Mouse (Mus musculus) bone marrow macrophage, adult 2 months (primary cell): ENCODE measurements around the gene Cobl. TPM values are rescaled to one million over a fixed set of nuclear protein-coding genes. Genes with fewer than 3 reads are reported as not detected.

Experiments
- H3K27ac ChIP-seq: 2 replicates; pipeline ENCODE4 v1.5.1; 2012; ENCODE audit warnings: low read depth, low read length; ENCODE audit not compliant: insufficient read depth
- H3K4me1 ChIP-seq: 2 replicates; pipeline ENCODE4 v1.6.1; 2012; ENCODE audit warnings: low read length; ENCODE audit not compliant: control insufficient read depth, insufficient read depth
- H3K4me3 ChIP-seq: 2 replicates; pipeline ENCODE4 v1.5.1; 2012; ENCODE audit warnings: mild to moderate bottlenecking, low read length, moderate library complexity; ENCODE audit not compliant: insufficient read depth
- CTCF ChIP-seq: IDR thresholded peaks from 2 replicates; pipeline ENCODE4 v1.5.1; 2012; ENCODE audit warnings: low read depth, mild to moderate bottlenecking, low read length, moderate library complexity
- POLR2A ChIP-seq: IDR thresholded peaks from 2 replicates; pipeline ENCODE4 v1.6.1; 2012; ENCODE audit warnings: mild to moderate bottlenecking, low read depth, low read length, borderline replicate concordance
- polyA plus RNA-seq: library from polyadenylated mRNA; stranded (reverse); fragments of >200 nt; gene quantifications from 2 replicates; pipeline ENCODE4 v1.2.4, GENCODE M21; 2012; ENCODE audit not compliant: missing spikeins, insufficient read depth, insufficient read length

Cobl gene
- polyA plus RNA-seq, 1 experiment, result not detected

GRCm38 (mm10) chr11:12199441-12199840 lies 265.3 kb downstream of the Cobl start:
- Histone ChIP-seq H3K27ac (no peak overlapping the region), H3K4me3 (no peak overlapping the region), H3K4me1 (no peaks in the 10 kb centered on the region)
- TF ChIP-seq CTCF (no peak), POLR2A (no peak)

GRCm38 (mm10) chr11:12198700-12199349 lies 265.9 kb downstream of the Cobl start:
- no peaks in the 10 kb centered on the region for H3K4me1 ChIP-seq
- H3K4me3 ChIP-seq, result no peak overlapping the region
- H3K27ac ChIP-seq, result no peak overlapping the region
- TF ChIP-seq CTCF, result no peak
- no peak for TF ChIP-seq POLR2A

- no peak overlapping the region for H3K4me3 ChIP-seq
- no peak for TF ChIP-seq CTCF
- TF ChIP-seq POLR2A, result no peak
- no peaks in the 10 kb centered on the region for H3K4me1 ChIP-seq
- no peak overlapping the region for H3K27ac ChIP-seq
These were observed 266.7 kb downstream of the Cobl start for GRCm38 (mm10) chr11:12198017-12198416.

GRCm38 (mm10) chr11:12197542-12197941 lies 267.2 kb downstream of the Cobl start:
- no peak for TF ChIP-seq POLR2A
- no peak for TF ChIP-seq CTCF
- Histone ChIP-seq H3K4me1 (no peaks in the 10 kb centered on the region), H3K4me3 (no peak overlapping the region), H3K27ac (no peak overlapping the region)

- TF ChIP-seq CTCF, result no peak
- TF ChIP-seq POLR2A, result no peak
- H3K4me1 ChIP-seq, result no peaks in the 10 kb centered on the region
These were observed 269.4 kb downstream of the Cobl start for GRCm38 (mm10) chr11:12195390-12195789.

GRCm38 (mm10) chr11:12193369-12193768 lies 271.4 kb downstream of the Cobl start:
- TF ChIP-seq CTCF (no peak), POLR2A (no peak)
- Histone ChIP-seq H3K4me3 (no peak overlapping the region), H3K27ac (no peak overlapping the region), H3K4me1 (no peaks in the 10 kb centered on the region)

More at GRCm38 (mm10) chr11:12195390-12195789, 269.4 kb downstream of the Cobl start:
- no peak overlapping the region for H3K4me3 ChIP-seq
- no peak overlapping the region for H3K27ac ChIP-seq

GRCm38 (mm10) chr11:12191386-12191785 lies 273.4 kb downstream of the Cobl start:
- H3K4me3 ChIP-seq, result no peak overlapping the region
- H3K4me1 ChIP-seq, result no peaks in the 10 kb centered on the region
- no peak overlapping the region for H3K27ac ChIP-seq
- no peak for TF ChIP-seq CTCF
- no peak for TF ChIP-seq POLR2A

- no peaks in the 10 kb centered on the region for H3K4me1 ChIP-seq
- no peak overlapping the region for H3K4me3 ChIP-seq
- no peak overlapping the region for H3K27ac ChIP-seq
- TF ChIP-seq CTCF (no peak), POLR2A (no peak)
These were observed 274.3 kb downstream of the Cobl start for GRCm38 (mm10) chr11:12190417-12190816.
